Mouse (Mus musculus): ENCODE results near the gene Smim26. TPM values are rescaled to one million over a fixed set of nuclear protein-coding genes. Genes with fewer than 3 reads are reported as not detected.
A peak's percentile ranks its signal among the peaks of the same experiment; 100 is the strongest.

Smim26 gene
- total RNA-seq, 2 experiments from 2014 or later = 37.4 to 38.3 TPM

- peak in 1 of 2 experiments; percentile 19 for DNase-seq (ENCODE audit: low spot score in 2 of 2)
Measured at GRCm38 (mm10) chr2:144635644-144636320, 41.9 kb downstream of the Smim26 start.

- no peak for DNase-seq (ENCODE audit: low spot score in 2 of 2)
Measured at GRCm38 (mm10) chr2:144637204-144637603, 43.4 kb downstream of the Smim26 start.

- DNase-seq (ENCODE audit: low spot score in 2 of 2) = no peak
Measured at GRCm38 (mm10) chr2:144637671-144638395, 44.0 kb downstream of the Smim26 start.

GRCm38 (mm10) chr2:144638719-144639118 lies 44.9 kb downstream of the Smim26 start:
- no peak for DNase-seq (ENCODE audit: low spot score in 2 of 2)

- DNase-seq (ENCODE audit: low spot score in 2 of 2) = no peak
Measured at GRCm38 (mm10) chr2:144640101-144640500, 46.2 kb downstream of the Smim26 start.

GRCm38 (mm10) chr2:144641991-144642390 lies 48.1 kb downstream of the Smim26 start:
- DNase-seq (ENCODE audit: low spot score in 2 of 2) = no peak

Small RNA genes within 50 kb of the gene (microRNA-seq; reads per million reads assigned to microRNA genes)
- gene Gm24823 = not detected

Other genes starting within 250 kb of the Smim26 start
- 10 to 100 TPM; 40.4 to 40.5 TPM for gene Kat14, start 225.1 kb upstream of the Smim26 start, total RNA-seq (2021)
- 10 to 100 TPM in 1 of 2 experiments, 1 to 10 TPM in 1; 3.4 to 11.8 TPM for gene Pet117, start 225.1 kb upstream of the Smim26 start, total RNA-seq (2021)
- 1 to 10 TPM; 4.1 to 5.7 TPM for gene Dzank1, start 66.6 kb upstream of the Smim26 start, total RNA-seq (2021)
- 10 to 100 TPM; 30.5 to 31.6 TPM for gene Polr3f, start 66.3 kb upstream of the Smim26 start, total RNA-seq (2021)
- 10 to 100 TPM; 36.2 to 37.7 TPM for gene Rbbp9, start 43.2 kb upstream of the Smim26 start, total RNA-seq (2021)
- gene Sec23b, start 37.8 kb upstream of the Smim26 start, total RNA-seq (2021) = 10 to 100 TPM; 63.6 to 82.4 TPM
- gene Dtd1, start 5.8 kb downstream of the Smim26 start, total RNA-seq (2021) = 10 to 100 TPM; 25.5 to 26.9 TPM
- gene Scp2d1, start 229.6 kb downstream of the Smim26 start, total RNA-seq (2021) = not detected

All from adrenal gland, postnatal 4 days (tissue).